25 mouse cellular contexts compared by ENCODE assay signal in the genomic region with DNA sequence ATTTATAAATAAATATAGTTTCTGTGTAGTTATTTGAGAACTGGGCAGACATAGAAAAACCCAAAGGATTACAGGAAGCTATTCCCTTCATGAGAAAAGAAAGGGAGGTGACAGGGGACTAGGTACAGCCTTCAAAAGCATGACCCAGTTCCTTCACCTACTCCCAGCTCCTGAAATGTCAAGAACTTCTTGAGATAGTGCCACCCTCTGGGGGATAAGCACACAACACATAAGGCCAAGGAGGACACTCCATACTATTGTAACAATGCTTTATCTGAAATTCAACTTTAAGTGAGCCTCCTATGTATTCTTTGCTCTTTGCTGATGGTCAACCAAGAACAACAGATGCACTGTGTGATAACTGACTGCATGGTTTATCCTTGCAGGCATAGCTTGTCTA.
A peak's percentile ranks its signal among the peaks of the same experiment; 100 is the strongest.
DNase-seq lines count a peak whose midpoint lies in the region; ATAC-seq and TF ChIP-seq lines count a peak whose summit lies in the region.
"Had no signal": no experiment of that assay in that cellular context is flagged by ENCODE, and none has a peak within 500 bp of the region (broad histone marks: within the 10 kb centered on the region; RNA-seq: fewer than 3 reads in every experiment).

No protein-coding gene starts in this region.

- ATAC-seq in kidney, postnatal 0 days (replicated peaks; ENCODE audit: low FRiP score, low read depth), result no peak
- ATAC-seq: CD4-positive, CD25-positive, alpha-beta regulatory T cell, adult 4 months; forebrain, embryonic 14.5 days; forebrain, embryonic 16.5 days had no signal

- no peak overlapping the region for H3K9ac ChIP-seq in kidney, postnatal 0 days (ENCODE audit: low read depth, low read length)
- H3K9ac ChIP-seq in CH12.LX (ENCODE audit: insufficient read depth, low read depth), result no peak overlapping the region
- no peak overlapping the region for H3K9ac ChIP-seq in MEL (ENCODE audit: control insufficient read depth, low read depth, low read length, poor library complexity, severe bottlenecking)
- H3K9ac ChIP-seq: embryonic facial prominence, embryonic 13.5 days; embryonic facial prominence, embryonic 15.5 days; forebrain, embryonic 12.5 days had no signal

- H3K9me3 ChIP-seq in kidney, postnatal 0 days (replicated peaks; ENCODE audit: low read length), result no peaks in the 10 kb centered on the region
- no peaks in the 10 kb centered on the region for H3K9me3 ChIP-seq in CH12.LX (replicated peaks; ENCODE audit: low read length)
- H3K9me3 ChIP-seq in MEL (replicated peaks; ENCODE audit: insufficient read depth, low read length), result no peaks in the 10 kb centered on the region
- H3K9me3 ChIP-seq: embryonic facial prominence, embryonic 13.5 days; embryonic facial prominence, embryonic 15.5 days; forebrain, embryonic 10.5 days; forebrain, embryonic 12.5 days; G1E had no signal

- no peaks in the 10 kb centered on the region for H3K27me3 ChIP-seq in kidney, postnatal 0 days (ENCODE audit: insufficient read depth, low read length)
- H3K27me3 ChIP-seq in CH12.LX (replicated peaks), result no peaks in the 10 kb centered on the region
- H3K27me3 ChIP-seq in MEL (ENCODE audit: control insufficient read depth in 1 of 2, insufficient read depth in 2 of 2, low read length in 2 of 2), result no peaks in the 10 kb centered on the region
- H3K27me3 ChIP-seq: embryonic facial prominence, embryonic 13.5 days; embryonic facial prominence, embryonic 15.5 days; forebrain, embryonic 12.5 days had no signal

- TF ChIP-seq EP300 in CH12.LX (IDR thresholded peaks at IDR 0.05; ENCODE audit: low read length) (no peak), MEL (IDR thresholded peaks at IDR 0.05; ENCODE audit: low read depth in 1 of 2, low read length in 2 of 2) (no peak)

- H3K36me3 ChIP-seq in kidney, postnatal 0 days (ENCODE audit: insufficient read depth, low read length), result no peaks in the 10 kb centered on the region
- H3K36me3 ChIP-seq in CH12.LX (replicated peaks in 1 of 2; ENCODE audit: control insufficient read depth in 1 of 2, insufficient read depth in 1 of 2, low read length in 1 of 2) (no peaks in the 10 kb centered on the region), MEL (ENCODE audit: control insufficient read depth in 1 of 2, insufficient read depth in 2 of 2, low read length in 2 of 2) (no peaks in the 10 kb centered on the region)
- H3K36me3 ChIP-seq: embryonic facial prominence, embryonic 13.5 days; embryonic facial prominence, embryonic 15.5 days; forebrain, embryonic 10.5 days; forebrain, embryonic 12.5 days; G1E had no signal

- no peak overlapping the region for H3K4me2 ChIP-seq in kidney, postnatal 0 days (ENCODE audit: low read length)
- H3K4me2 ChIP-seq in CH12.LX (ENCODE audit: insufficient read depth, low read depth, poor library complexity, severe bottlenecking), result no peak overlapping the region
- H3K4me2 ChIP-seq: embryonic facial prominence, embryonic 13.5 days; embryonic facial prominence, embryonic 15.5 days; forebrain, embryonic 12.5 days had no signal

- in situ Hi-C loops in CH12.LX (cut with MboI; ENCODE audit: low pct_ligation_motif_present, low pct_unique_long_range_greater_than_20kb, low sequenced_read_pairs), result no loop called here

- dilution Hi-C loops in CH12.LX (cut with MboI; ENCODE audit: extremely low pct_ligation_motif_present, extremely low pct_unique_long_range_greater_than_20kb, low sequenced_read_pairs), result no loop called here

- TF ChIP-seq CTCF in kidney, postnatal 0 days (IDR thresholded peaks at IDR 0.05; ENCODE audit: low read depth), result peak; percentile 6; the same call in 1 of the 2 replicates
- TF ChIP-seq CTCF in CH12.LX (conservative IDR thresholded peaks at IDR 0.05 in 1 of 2, IDR thresholded peaks at IDR 0.05 in 1 of 2; ENCODE audit: low read depth in 2 of 2, low read length in 2 of 2), result peak in 1 of 2 experiments; percentile 52; a peak in 2 of 4 replicates
- peak in 1 of 3 experiments; percentile 8; a peak in 1 of 6 replicates for TF ChIP-seq CTCF in MEL (IDR thresholded peaks at IDR 0.05 in 2 of 3, conservative IDR thresholded peaks at IDR 0.05 in 1 of 3; ENCODE audit: control insufficient read depth in 1 of 3, insufficient read depth in 1 of 3, low read depth in 2 of 3, low read length in 3 of 3, poor library complexity in 1 of 3, severe bottlenecking in 1 of 3)

- no peak for DNase-seq in kidney, postnatal 0 days (ENCODE audit: low spot score)
- DNase-seq in kidney, postnatal 36 days, result no peak
- DNase-seq in CH12.LX (ENCODE audit: extremely low read depth), result peak; percentile 9
- DNase-seq in MEL (ENCODE audit: low read depth, low spot score), result no peak
- no peak for DNase-seq in lung, adult 18-20 months
- DNase-seq: adrenal gland, adult 2 months; adrenal gland, postnatal 10 days; adrenal gland, postnatal 25 days; B cell, adult 2 months; cerebellum, adult 11 months; cerebellum, adult 18-20 months; cerebellum, adult 8-10 months; cerebellum, adult 9-11 months; cerebellum, postnatal 14 days; cerebellum, postnatal 36 days; embryo, embryonic 11 days had no signal

- H3K79me2 ChIP-seq in CH12.LX (replicated peaks; ENCODE audit: control insufficient read depth, extremely low read depth, insufficient read depth, poor library complexity, severe bottlenecking) (no peaks in the 10 kb centered on the region), MEL (ENCODE audit: control insufficient read depth, insufficient read depth, low read length, poor library complexity) (no peaks in the 10 kb centered on the region)

- no peak overlapping the region for H3K4me3 ChIP-seq in kidney, postnatal 0 days (replicated peaks; ENCODE audit: low read depth, low read length)
- H3K4me3 ChIP-seq in CH12.LX (replicated peaks in 1 of 3; ENCODE audit: low read depth in 2 of 3, low read length in 2 of 3, poor library complexity in 1 of 3) (no peak overlapping the region), MEL (ENCODE audit: control insufficient read depth in 1 of 2, insufficient read depth in 1 of 2, low read depth in 2 of 2, low read length in 2 of 2) (no peak overlapping the region)
- H3K4me3 ChIP-seq: embryonic facial prominence, embryonic 13.5 days; embryonic facial prominence, embryonic 15.5 days; erythroblast, embryonic 14.5 days; forebrain, embryonic 10.5 days; forebrain, embryonic 12.5 days had no signal

- no peak overlapping the region for H3K27ac ChIP-seq in kidney, postnatal 0 days
- H3K27ac ChIP-seq in CH12.LX (ENCODE audit: insufficient read depth, low read depth), result no peak overlapping the region
- H3K27ac ChIP-seq in MEL (ENCODE audit: control insufficient read depth, low read depth, low read length), result no peak overlapping the region
- H3K27ac ChIP-seq: embryonic facial prominence, embryonic 13.5 days; embryonic facial prominence, embryonic 15.5 days; forebrain, embryonic 10.5 days; forebrain, embryonic 12.5 days had no signal

- TF ChIP-seq POLR2A in CH12.LX (IDR thresholded peaks at IDR 0.05; ENCODE audit: low read depth, low read length) (no peak), MEL (IDR thresholded peaks at IDR 0.05; ENCODE audit: control insufficient read depth in 1 of 2, insufficient read depth in 1 of 2, low read depth in 1 of 2, low read length in 2 of 2, poor library complexity in 1 of 2) (no peak)

- peak; percentile 35 for TF ChIP-seq RAD21 in CH12.LX (IDR thresholded peaks at IDR 0.05; ENCODE audit: low read depth, low read length)
- TF ChIP-seq RAD21 in MEL (IDR thresholded peaks at IDR 0.05; ENCODE audit: low read depth, low read length), result no peak

- H3K4me1 ChIP-seq in kidney, postnatal 0 days (replicated peaks; ENCODE audit: insufficient read depth, low read length), result no peaks in the 10 kb centered on the region
- H3K4me1 ChIP-seq in CH12.LX (ENCODE audit: control insufficient read depth in 1 of 2, insufficient read depth in 2 of 2), result no peaks in the 10 kb centered on the region
- H3K4me1 ChIP-seq in MEL (ENCODE audit: control insufficient read depth in 1 of 2, insufficient read depth in 2 of 2, low read length in 2 of 2), result no peaks in the 10 kb centered on the region
- H3K4me1 ChIP-seq: embryonic facial prominence, embryonic 13.5 days; embryonic facial prominence, embryonic 15.5 days; forebrain, embryonic 10.5 days; forebrain, embryonic 12.5 days had no signal

TF ChIP-seq in CH12.LX, 34 proteins besides CTCF, POLR2A, EP300 and RAD21:
- no peak for TF ChIP-seq NELFE (IDR thresholded peaks at IDR 0.05; ENCODE audit: low read depth, low read length)
- peak; percentile 57 for TF ChIP-seq SMC3 (IDR thresholded peaks at IDR 0.05; ENCODE audit: low read depth, low read length)

TF ChIP-seq in MEL, 35 proteins besides CTCF, POLR2A, EP300 and RAD21:
- TF ChIP-seq GABPA (IDR thresholded peaks at IDR 0.05; ENCODE audit: low read depth, low read length) (no peak), SMC3 (IDR thresholded peaks at IDR 0.05; ENCODE audit: low read depth, low read length) (peak; percentile 31)
